Mouse (Mus musculus) mouse trophoblast stem cell (cell line): ENCODE measurements around the gene Unc5c.

ENCODE experiments used
- in situ Hi-C, 2 experiments: fragments of 300-500 bp; cut with MseI, MboI; formaldehyde crosslinking; loops; 2 replicates in 1 of 2; 3 replicates in 1 of 2; pipeline ENCODE4 v1.15.1; 2025

Unc5c gene

DNA sequence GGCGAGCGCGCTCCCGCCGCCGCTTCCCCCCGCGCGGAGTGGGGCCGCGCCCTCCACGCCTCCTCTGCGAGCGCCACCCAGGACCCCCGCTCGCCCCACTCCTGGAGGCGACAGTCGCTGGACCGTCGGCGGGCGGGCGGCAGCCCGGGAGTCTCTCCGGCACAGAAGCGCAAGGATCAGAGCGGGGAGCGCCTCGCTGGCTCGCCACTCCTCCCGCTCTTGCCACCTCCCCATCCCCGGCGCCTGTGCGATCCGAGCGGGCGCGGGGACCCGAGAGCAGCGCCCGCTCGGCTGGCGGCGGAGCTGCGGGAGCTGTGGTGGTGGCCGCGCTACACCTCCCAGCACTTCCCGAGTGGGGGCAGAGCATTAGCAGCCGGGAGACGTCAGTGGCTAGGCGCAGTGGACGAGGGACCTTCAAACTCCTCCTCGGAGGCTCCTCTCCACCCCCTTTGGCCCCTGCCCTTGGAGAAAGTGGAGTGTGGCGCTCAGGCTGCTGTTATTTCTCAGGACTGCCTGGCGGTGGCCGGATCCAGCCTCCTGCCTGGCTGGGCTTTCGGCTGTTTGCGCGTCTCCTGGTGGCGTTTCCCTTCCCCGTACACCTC is at the start of gene Unc5c:
TSS of gene Unc5c (plus strand) at position 113 of the 602 bp plus-strand sequence.
- in situ Hi-C loops = no loop called here

DNA sequence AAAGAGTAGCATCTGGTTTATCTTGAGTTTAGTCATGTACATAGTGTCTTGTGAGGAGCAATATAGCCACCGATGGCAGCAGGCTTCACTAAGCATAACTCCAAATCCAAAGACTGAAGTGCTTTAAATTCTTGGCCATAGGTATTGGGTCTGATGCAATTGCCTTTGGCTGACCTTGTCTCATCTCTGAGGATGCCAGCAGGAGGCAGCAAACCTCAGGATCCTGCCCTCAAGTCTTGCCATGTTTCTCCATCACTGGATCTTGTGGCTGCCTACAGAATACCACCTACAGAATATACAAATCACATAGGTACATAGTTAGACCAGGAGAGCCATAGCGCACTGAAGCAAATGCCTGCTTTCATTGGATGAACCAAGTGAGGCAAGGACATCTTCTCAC is 7.5 kb upstream of the Unc5c start:
- in situ Hi-C loops = no loop called here

DNA sequence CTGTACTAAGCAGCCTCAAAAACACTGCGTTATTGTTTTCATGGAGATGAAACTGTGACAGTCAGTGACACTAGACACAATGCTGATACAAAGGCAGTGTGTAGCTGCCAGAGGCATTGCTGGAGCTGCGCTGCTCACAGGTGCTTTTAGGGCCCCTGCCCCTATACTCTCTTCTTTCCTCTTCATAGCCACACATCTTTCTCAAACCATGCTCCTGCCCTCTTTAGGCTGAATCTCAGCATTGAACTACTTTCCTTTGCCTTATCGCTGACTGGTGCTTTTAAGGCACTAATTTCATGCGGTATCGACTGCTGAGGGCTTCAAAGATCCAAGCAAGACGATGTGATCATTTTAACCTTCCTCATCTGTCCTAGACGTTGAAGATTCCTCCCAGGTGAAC is 2.5 kb upstream of the Unc5c start:
- in situ Hi-C loops = no loop called here

DNA sequence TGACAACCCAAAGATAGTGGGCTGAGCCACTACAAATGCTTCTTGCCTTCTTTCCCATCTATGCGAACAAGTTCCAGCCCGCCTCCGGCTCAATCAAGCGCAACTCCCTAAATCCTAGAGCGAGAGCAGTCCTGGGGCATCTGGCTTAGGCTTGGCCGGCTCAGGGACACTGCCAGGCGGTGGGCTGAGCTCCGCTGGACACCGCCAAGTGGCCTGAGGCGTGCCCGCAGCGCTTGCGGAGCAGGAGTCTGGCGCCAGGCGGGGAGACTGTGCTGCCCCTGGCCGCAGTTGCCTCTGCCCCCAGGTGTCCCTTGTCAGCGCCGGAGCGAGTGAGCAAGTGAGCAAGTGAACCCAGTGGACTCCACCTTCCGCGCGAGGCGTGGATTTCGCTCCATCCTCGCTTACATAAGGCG is 319 bp upstream of the Unc5c start:
- in situ Hi-C loops = no loop called here

DNA sequence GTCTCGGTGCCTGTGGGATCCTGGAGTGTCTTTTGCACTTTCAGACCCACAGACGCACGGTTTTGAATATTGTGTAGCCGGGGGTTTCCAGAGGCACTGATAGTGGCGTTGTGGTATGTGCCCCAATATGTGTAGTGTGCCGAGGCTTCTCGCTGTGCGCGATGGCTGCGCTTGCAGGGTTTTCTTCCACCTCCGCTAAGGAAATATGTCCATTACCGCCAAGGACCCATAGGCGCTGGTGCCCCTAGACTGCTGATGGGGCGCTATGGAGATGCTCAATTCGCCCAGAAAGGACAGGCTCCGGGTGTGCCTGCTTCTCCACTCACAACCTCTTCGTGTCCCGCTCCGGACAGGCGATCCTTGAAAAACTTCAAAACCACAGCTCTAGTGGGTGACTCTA is 1.0 kb downstream of the Unc5c start:
- in situ Hi-C loops = no loop called here

DNA sequence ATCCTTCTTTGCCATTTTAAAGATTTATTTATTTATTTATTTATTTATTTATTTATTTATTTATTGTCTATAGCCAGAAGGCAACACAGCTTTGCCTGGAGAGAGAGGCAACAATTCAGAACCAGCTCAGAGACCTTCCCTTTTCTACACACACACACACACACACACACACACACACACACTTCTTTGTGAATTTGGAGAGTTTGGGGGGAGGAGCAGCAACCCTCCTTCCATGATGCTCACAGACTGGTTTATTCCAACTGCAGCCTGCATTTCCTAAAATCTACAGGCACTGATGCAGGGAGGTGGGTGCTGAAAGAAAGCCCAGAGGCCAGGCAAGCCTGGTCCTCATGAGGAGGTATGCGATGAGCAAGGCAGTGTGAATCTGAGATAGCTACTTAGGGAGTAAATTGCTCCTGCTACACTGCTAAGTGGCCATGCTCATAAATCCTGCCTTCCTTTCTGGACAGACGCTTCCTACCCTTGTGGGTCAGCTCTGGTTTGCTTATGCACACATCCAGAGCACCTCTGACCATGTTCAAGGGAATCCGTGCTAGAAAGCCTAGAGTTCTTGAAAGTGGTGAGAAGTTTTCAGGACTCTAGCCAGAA is 1.8 kb downstream of the Unc5c start:
- in situ Hi-C loops = no loop called here

DNA sequence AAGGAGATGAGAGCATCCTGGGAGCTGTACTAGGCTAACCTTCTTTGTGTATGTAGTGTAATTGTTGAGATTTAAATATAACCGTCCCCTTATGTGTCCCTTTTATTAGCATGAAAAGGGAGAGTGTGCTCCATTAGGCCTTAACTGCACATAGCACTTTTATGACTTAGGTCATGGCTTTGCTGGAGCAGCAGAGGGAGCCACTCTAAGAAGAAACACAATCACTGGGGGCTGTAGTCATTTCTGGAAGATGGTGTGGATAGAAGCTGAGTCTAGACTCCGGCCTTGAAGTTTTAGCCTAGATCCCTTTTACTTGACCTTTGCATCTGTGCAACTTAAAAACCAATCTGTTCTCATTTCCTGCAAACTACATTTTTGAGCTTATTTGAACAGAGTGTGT is 4.3 kb downstream of the Unc5c start:
- in situ Hi-C loops = no loop called here

DNA sequence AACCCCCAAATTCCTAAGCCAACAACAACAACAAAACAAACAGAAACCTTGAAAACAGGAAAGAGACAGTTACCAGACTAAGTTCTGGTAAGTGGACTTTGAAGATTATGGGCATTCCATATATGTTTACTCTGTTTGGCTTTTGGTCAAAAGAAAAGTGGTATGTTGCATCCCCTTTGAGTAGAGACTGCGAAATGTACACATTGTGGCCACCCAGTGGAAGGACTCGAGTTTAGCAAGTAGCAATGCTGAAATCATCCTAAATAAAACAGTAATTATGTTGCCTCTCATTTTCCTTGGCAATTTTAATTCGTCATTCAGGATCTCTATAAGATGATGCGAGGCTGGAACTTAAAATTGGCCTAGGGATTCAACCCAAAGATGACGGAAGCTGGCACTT is 8.2 kb downstream of the Unc5c start:
- in situ Hi-C loops = no loop called here

DNA sequence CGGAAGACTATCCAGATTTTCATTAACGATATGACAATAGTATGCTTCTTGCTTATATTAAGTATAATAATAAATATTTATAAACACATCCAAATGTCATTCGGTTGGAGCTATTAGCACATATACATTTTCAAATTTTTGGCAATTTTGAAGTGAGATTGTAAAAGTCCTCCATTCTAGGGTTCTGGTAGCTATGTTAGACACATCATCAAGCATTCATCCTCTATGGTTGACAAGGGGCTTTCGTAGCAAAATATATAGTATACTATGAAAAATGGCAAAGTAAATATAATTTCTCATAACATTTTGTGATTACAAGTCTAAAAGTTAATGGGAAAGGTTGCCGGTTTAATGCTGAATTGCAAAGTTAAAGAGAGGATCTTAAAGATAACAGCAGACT is 10.4 kb downstream of the Unc5c start:
- in situ Hi-C loops = no loop called here

DNA sequence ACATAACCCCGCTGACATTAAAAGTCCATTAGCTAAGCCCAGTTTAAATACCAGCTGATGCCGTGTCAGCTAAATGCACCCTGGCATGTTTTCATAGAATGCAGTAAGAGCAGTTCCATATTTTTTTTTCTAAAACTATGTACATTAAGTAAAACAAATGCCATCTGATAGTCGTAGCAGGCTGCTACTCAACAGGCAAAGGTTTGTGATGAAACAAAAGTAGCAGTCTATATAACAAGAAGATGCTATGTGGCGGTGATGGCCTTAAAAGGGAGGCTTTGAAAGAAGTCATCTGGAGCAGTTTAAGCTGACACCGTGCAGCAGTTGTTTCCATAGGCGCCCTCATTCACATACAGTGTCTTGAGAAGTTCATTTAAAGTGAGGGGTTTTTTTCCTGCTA is 10.9 kb downstream of the Unc5c start:
- in situ Hi-C loops = no loop called here

DNA sequence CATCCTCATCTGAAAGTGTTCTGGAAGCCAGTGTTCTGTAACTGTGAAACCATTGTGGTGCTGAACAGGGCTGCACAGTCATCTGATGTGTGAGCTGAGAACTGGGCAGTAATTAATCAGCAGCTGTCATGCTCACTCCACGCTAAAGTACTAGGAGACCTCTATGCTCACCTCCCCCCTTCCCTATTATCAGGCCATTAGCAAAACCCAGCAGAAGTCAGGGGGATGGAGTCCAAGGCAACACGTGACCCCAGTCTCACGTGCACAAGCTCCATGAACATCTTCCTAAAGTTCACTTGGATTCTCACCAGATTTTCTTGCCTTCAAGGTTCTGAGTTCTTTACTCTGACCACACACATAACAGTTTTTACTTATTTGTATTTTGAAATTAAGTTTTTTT is 11.7 kb downstream of the Unc5c start:
- in situ Hi-C loops = no loop called here

DNA sequence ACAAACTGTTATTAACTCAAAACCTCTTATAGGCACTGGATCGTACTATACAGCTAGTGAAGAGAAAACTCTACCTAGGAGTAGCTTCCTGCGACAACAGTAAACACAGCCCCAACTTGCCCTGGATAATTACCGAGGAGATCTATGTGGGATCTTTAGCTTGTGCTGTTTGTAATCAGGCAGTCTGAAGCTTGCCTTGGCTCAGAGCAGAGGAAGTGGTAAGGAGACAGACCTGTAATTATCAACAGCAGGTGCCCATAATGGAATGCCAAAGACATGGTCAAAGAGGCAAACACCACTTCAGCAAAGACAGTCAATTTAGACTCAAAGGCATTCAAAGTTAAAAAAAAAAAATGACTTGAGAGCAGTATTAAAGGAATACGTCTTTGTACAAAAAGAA is 17.4 kb downstream of the Unc5c start:
- in situ Hi-C loops = no loop called here

DNA sequence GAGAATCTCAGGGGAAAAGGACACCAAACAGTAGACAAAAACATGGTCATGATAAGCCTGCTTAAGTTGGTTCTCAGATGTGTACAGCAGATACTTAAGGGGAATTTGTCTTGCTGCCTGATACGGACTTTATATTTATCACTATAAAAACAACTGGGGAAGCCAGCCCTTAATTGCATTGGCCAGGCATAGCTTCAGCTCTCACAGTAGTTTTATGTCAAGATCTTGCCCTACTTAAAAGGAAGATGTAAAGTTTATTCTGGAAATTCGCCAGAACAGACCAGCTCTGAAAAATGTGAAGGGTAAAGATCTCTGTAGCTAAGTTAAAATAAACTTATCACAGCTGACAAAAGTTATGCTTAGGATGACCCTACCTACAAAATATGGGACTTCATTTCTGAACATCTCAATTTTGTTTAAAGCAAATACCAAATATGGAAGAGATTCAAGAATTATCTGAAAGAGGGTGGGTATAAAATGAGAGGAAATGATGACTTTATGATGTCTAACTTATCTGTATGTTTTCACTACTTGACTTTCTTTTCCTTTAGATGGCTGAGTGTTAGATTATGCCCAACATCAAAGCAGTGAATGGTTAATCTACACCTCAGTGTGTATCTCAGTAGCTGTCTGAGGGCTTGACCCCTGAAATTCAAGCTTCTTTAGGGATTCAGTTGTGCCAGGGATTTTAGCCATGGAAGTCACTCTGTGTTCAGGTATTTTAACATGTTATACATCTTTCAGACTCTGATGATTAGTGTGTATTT is 18.8 kb downstream of the Unc5c start:
- in situ Hi-C loops = no loop called here

DNA sequence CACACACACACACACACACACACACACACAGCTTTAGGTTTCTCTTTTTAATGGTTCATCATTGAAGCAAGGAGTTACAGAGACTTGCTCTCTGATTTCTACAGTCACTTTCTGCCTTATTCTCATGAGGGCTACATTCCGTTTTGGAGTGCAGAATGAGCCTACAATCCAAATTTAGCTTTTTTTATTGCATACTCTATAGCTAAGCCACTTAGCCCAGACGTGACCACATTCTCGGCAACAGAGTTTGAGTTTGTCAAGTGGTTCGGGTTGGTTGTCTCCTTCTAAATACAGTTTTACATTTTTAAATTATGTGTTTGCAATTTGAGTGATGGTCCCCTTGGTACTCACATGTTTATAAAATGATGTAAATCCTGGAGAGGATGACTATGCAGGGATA is 20.2 kb downstream of the Unc5c start:
- in situ Hi-C loops = no loop called here

DNA sequence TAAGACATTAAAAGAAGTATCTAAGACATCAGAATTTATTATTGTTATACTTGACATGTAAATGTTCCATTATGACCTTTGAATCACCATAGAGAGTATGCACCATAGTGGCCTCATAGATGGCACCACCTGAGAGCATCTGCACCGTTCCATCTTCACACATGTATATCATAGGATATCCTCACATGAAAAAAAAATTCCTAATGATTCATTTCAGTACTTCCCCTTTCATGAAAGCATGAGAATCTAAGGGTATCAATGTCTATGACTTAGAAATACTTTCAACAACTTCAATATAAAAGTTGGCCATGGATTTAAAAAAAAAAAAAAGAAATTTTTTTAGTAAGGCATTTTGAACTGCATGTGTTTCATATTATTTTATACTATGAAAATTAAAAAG is 25.6 kb downstream of the Unc5c start:
- in situ Hi-C loops = no loop called here

DNA sequence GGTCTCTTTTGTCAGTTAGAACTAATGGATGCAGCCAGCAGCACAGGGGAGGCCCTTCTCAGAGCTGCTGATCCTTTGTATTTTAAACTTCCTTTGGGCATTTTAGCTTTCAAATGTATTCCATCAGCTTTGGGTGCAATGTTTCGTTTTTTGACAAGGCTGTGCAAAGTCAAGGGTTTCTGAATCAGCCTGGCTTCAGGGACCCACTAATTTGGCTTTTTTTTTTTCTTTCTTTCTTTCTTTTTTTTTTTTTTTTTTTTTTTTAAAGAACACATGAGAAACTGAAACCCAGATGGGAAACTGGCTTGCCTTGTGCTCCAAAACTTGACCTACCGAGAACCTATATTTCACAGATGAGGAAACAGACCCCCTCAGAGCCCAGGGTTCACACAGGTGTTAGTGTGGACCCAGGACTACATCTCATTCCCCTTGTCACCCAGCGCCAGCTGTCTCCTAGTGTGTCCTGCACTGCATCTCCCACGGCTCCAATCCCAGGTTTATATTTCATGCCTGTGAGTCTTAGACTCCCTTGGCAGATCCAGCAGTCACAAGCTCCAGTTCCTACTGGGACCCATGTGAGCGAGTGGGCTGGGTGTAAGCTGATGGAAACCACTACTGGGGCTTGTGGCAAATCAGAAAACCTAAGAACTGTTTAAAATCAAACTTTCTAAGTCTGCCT is 26.4 kb downstream of the Unc5c start:
- in situ Hi-C loops = no loop called here

DNA sequence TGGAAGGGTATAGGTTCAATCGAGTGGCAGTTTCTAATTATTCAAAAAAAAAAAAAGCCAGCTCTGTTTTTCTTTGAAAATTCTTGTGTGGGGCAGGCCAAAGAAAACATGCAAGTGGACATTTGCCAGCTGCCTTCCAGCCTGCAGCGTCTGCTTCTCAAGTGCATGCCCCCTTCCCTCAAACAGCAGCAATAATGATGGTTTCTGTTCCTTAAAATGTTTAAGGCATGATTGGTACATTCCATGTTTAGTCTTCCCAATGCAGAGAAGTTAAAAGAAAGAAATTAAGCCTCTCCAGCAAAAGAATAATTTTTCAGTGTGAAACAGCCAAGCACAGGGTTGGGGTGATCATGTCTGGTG is 26.9 kb downstream of the Unc5c start:
- in situ Hi-C loops = no loop called here

DNA sequence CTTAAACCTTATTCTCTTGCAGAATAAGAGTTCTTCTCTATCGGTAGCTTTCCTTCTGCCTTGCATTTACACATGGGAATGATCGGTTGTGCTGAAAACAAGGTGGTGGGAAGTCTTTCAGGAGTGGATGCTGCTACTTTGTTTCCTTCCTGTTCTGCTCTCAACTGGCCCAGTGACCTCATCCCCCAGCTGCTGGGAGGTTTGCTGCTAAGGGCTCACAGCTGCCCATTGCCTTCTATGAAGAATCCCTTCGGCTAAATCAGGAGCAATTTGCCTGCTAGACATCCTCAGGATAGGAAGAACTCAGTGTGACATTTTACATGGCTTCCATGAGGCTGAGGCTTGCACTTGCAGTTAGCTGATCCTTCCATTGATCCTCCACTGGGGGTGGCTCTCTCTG is 28.0 kb downstream of the Unc5c start:
- in situ Hi-C loops = no loop called here

DNA sequence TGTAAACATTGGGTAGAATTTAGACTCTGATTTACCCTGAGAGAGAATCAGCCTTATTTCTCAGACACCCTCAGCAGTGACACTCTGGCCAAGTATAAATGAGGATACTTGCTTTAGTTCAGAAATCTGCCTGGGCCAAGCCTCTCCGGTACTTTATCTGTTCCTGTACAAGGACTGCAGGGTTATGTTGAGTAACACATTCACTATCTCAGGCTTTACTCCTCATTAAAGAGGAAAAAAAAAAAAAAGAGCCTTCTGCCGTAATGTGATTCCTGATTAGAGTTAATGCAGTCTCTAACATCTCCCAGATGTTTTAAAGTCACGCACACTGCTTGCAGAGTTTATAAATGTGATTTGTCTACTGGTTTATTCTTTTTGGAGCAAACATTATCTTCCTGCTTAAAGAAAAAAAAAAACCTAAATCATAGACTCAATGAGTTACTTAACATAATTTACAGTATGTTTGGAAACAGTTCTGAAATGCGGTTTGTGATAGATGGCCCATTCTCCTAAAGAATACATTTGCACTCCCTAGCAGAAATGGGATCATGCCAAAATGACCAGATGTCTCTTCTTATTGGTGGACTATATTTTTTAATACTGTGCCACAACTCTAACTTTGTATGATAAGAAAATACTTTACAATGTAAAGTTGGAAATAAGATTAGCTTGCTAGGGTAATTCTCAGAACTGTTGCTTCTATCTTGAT is 33.5 kb downstream of the Unc5c start:
- in situ Hi-C loops = no loop called here

DNA sequence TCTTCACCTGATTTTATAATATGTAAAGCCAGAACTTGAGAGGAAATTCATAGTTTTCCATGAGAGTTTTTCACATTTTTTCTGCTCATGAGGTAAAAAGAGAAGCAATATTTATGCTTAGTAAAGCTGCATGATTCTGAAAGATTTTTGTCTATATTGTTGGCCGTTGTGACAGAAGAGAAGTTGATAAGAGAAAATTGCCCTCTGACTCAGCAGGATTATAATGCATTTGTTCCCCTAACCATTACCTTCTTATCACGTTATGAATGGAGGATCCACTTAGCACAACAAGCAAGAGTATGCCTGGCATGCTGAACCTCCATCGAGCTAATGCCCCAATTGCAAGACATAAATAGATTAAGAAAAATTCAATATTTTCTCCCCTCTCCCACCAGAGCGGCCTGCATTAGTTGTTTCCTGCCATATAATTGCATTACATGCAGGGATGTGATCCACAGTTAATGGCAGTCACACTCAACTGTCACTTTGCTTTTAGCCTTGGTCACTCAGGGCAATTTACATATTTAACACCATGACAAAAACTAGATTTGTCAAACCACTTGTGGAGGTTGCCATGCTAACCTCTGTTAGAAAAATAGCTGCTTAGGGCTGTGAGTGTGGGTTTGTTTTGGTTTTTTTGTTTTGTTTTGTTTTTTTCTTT is 37.0 kb downstream of the Unc5c start:
- in situ Hi-C loops = no loop called here

DNA sequence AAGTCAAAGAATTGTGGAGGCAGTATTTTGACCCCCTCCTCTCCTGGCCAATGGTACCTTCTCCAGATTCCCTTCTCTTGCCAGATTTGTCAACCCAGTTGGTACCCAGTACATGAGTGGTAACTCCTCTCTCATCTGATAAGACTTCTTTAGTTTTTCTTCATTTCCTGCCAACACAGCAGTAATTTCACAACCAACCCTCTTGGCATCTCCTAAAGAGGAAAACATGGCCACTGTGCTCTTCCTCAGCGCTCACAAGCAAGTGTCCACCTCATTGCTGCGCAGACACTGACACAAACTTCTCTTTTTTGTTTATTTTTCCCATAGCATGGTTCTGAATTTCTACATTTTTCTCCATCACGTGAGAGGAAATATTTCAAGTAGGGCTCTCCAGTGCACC is 38.3 kb downstream of the Unc5c start:
- in situ Hi-C loops = no loop called here

DNA sequence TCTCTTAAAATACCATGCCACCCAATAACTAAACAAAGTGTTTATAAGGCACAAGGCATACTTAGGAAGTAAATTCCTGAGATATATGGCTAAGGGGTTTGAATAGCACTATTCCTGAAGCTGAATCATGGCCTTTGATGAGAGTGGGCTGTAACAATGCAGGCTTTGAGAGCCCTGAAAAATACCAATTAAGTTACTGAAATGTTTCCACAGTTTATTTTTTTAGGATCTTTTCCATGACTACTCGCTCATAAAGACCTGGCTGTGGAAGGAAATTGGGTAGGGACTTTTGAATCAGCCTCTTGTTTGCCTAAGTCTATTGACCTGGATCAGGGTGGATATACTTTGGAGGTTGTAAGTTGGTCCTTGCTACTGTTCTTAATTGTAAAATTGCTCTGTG is 44.8 kb downstream of the Unc5c start:
- in situ Hi-C loops = no loop called here
